Mouse (Mus musculus) kidney, postnatal 25 days (tissue): ENCODE data around the gene Nup160.

Source experiments
- DNase-seq, 2 experiments: peaks; one replicate each; pipeline ENCODE4 v3.0.0; 2021; ENCODE audit warnings: mixed read lengths in 2 of 2

The Nup160 gene

DNA sequence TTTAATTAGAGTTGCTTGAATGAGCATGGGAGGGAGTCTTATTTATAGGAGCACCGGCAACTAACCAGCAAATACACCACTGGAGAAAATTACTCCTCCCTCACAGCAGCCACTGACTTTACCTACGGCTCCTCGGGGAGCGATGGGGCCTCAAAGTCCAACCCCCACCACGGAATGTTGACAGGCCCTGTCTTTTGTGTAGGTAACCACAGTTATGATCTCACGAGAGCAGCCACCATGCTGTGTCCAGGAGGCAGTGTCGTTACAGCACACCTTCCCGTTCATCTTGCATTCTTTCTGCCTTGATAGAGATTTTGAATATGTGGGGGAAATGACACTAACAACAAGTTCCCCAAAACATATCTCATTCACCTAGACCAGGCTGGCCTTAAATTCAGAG lies at the start of gene Nup160:
Gene Nup160 (plus strand): TSS at position 209 of the 400 bp plus-strand sequence.
- no peak for DNase-seq

DNA sequence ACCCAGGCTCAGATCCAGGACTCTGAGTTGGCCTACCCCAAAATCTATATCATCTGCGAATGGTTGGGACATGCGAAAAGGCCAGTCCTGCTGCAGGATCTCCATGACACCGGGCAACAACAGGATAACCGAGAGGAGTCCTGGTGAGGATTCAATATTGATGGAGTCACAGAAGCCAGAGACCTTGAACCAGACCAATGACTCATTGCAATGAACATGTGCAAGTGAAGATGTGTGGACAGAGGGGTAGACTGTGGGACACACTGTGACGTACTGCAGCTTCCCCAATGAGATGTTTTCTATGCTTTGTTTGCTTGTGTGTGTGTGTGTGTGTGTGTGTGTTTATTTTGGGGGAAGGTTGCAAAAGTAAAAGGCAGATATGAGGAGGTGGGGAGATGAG lies 48.8 kb upstream of the Nup160 start:
- no peak for DNase-seq

DNA sequence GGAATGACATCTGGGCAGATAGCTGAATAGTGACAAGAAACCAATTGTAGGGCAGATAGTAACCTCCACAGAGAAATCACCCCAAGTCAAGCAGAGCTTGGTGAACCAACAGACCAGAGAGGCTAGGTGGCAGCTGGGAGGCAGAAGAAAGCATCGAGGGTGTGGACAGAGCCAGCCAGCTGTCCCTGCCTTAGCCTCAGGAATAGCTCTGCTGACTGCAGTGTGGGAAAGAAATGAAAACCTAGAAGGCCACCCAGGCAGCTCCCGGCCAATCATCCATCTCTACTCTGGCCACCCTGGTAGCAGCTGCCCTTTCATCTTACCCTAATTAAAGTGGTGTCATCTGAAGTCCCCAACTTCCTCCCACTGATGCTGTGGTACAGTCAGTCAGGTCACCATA lies 47.5 kb upstream of the Nup160 start:
- DNase-seq: no peak

- no peak for DNase-seq
Observed at GRCm38 (mm10) chr2:90631938-90632733, 44.9 kb upstream of the Nup160 start.

- DNase-seq: no peak
Observed at GRCm38 (mm10) chr2:90634671-90635070, 42.3 kb upstream of the Nup160 start.

GRCm38 (mm10) chr2:90635085-90635723 lies 41.8 kb upstream of the Nup160 start:
- no peak for DNase-seq

DNA sequence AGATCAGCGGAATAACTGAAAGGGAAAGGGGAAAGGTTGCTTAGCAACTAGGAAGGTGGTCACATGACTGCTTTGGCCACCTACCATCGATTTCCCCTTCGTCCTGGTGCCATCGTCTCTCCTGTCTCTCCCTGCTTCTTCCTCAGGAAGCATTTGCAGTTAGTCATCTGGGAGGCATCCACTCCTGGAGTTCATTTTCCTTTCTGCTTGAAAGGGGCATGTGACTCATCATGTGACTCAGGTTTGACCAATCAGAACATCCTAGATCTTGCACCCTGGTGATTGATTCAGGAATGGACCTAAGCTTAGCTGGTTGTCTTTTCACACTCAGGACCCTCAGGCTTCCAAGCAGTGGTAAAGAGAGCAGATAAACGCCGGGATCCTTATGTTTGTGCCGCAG lies 40.2 kb upstream of the Nup160 start:
- no peak for DNase-seq

DNA sequence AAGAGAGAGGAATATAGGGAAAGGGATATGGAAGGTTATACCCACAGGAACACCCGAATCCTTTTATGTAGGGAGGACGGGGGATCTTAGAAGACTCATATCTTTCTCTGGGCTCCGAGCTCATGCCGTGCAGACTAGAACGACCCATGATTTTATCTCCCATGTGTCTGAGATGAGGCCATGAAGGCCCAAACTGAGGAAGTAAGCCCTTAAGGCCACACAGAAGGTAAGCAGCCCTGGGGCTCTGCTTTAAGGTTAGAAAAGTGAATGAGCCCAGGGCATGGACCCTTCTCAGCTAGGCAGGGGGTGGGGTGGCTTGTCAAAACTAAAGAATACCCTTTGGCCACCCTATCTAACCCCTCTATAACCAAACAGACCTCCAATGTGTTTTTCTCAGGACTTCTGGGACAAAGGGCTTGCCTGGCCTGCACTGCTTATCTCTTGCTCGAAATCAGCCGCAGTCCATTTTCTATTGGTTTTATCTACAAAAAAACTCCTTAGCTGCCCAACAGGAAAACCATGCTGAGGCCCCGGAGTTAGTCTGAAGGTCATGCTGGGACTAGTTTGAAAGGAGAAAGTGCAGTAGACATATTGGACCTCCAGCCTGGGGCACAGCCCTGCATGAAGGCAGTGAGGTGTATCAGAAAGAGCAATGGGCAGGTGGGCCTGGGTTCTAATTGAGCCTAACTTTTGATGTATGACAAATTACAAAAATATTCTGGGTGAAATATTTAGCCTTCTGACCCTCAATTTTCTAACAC lies 37.8 kb upstream of the Nup160 start:
- DNase-seq: no peak

DNA sequence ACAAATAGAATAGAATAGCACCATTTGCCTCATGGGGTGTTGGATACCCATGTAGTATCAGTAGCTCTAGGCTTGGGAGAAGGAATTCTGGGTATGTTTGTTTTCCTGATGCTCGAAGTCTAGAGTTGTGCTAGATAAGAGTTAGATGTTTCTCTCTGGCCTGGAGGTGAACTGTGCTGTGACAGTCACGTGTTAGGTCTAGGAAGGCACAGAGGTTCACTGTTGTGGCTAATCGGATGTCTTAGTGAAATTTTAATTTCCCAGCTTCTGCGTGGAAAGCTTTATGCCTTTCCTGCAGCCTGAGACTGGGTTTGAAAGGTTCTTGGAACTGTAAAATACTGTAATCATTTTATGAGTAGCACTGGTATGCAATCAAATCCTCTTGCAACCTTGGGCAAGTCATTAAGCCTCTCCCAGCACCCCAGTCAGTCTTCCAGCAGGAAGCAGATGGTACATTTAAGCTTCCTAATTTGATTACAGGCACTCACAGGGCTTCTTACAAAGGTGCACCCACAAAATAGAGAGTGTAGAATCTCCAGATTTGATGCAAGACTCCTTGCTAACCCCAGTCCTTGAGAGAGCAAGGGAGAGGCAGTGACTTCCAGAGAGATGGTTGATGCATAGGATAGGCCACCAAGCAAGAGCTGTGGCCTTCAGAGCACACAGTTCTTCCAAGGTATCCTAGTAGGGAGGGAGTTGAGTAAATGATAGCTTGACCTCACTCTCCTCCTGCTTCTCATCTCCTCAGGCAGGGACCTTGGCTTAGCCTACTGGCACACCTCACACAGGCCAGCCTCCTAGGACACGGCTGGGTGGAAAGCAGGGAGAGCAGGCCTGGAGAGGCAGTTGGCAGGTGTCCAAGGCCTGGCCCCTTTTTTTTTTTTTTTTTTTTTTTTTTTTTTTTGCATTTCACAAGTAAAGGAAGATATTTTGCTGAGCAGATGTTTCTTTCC lies 37.0 kb upstream of the Nup160 start:
- peak; percentile 39 to 84 for DNase-seq

- DNase-seq: no peak
Observed at GRCm38 (mm10) chr2:90641007-90641709, 35.9 kb upstream of the Nup160 start.

DNA sequence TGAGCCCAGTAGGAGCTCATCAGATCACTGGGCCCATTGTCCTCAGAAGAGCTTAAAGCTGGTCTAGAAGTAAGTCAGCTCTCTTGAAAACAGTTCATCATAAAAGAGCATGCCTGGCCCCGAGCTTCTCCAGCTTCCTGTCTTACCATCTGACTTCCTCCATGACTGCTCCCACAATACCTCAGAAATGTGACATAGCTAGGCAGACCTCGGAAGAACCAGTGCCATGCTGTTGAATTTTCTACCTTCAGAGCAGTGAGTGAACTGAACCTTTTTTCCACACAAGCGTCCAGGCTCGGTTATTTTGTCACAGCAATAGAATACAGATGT lies 35.3 kb upstream of the Nup160 start:
- DNase-seq: no peak

- no peak for DNase-seq
Observed at GRCm38 (mm10) chr2:90647084-90647483, 29.9 kb upstream of the Nup160 start.

GRCm38 (mm10) chr2:90649405-90649804 lies 27.6 kb upstream of the Nup160 start:
- DNase-seq: no peak

GRCm38 (mm10) chr2:90649965-90650364 lies 27.1 kb upstream of the Nup160 start:
- no peak for DNase-seq

- no peak for DNase-seq
Observed at GRCm38 (mm10) chr2:90652101-90652500, 24.9 kb upstream of the Nup160 start.

GRCm38 (mm10) chr2:90652993-90653392 lies 24.0 kb upstream of the Nup160 start:
- no peak for DNase-seq

- no peak for DNase-seq
Observed at GRCm38 (mm10) chr2:90655449-90655848, 21.6 kb upstream of the Nup160 start.

- no peak for DNase-seq
Observed at GRCm38 (mm10) chr2:90658613-90659012, 18.4 kb upstream of the Nup160 start.

GRCm38 (mm10) chr2:90659016-90659415 lies 18.0 kb upstream of the Nup160 start:
- no peak for DNase-seq

DNA sequence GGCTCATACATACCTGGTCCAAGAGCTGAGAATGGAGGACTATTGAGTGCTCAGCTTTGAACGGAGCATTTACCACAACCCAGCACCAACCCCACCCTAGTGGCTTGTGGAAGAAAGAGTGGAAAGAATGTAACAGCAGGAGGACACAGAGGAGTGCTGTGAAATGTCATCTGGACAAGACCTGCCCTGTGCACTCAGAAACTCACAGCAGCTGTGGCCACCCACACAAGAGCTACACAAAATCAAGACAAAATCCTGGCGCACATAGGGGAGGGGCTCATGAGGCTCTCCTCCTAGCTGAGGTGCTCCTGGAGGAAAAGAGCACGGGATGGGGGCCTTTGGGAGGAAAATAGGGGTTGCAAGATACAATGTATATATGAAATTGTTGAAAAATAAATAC lies 17.4 kb upstream of the Nup160 start:
- no peak for DNase-seq

DNA sequence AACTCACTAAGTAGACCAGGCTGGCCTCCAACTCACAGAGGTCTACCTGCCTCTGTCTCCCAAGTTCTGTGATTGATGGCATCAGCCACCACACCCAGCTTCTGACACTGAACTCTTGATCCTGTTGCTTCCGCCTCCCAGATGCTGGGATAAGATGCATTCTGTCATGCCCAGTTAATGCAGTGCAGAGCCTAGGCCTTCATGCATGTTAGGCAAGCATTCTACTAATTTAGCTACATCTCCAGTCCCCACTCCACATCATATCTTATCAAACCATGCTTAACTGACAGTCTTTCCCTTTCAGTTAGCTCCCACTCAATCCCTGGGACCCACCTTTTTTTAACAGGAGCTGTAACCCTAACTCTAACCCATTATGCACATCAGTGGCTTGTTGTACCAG lies 16.1 kb upstream of the Nup160 start:
- no peak for DNase-seq

DNA sequence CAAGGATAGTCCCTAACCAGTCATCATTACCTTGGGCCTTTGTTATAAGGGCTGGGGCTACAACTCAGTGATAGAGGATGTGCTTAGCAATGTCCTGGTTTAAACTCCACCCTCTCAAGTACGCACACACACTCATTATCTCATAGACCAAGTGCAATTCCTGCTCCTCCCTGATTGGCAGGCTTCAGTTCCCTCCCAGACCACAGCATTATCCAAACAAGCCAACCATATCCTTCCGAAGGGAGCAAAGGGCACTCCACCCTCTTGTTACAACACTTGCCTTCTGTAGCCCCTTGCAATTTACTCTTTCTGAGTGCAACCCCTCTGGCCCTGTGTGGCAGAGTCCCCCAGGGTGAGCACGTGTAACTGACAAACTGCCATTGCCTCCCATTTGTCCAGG lies 15.6 kb upstream of the Nup160 start:
- DNase-seq: peak; percentile 13 to 66
